Mouse (Mus musculus): ENCODE measurements around the gene Surf1. TPM values are rescaled to one million over a fixed set of nuclear protein-coding genes. Genes with fewer than 3 reads are reported as not detected.

The Surf1 gene
- total RNA-seq (2023) = 67.8 TPM

GRCm38 (mm10) chr2:26915927-26916728 is at the start of gene Surf1, which contains the start of gene Surf2:
Gene Surf1 (minus strand): TSS chr2:26916530.
Gene Surf2 (plus strand): TSS chr2:26916367.

GRCm38 (mm10) chr2:26963923-26964723 is 47.8 kb upstream of the Surf1 start, which contains the start of gene Rexo4:
Gene Rexo4 (minus strand): TSS chr2:26964386.

GRCm38 (mm10) chr2:26933304-26934055 is 17.1 kb upstream of the Surf1 start, which contains the start of the genes Surf4 and Stkld1:
Gene Surf4 (minus strand): TSS chr2:26933928.
Gene Stkld1 (plus strand): TSS chr2:26934047.

DNA sequence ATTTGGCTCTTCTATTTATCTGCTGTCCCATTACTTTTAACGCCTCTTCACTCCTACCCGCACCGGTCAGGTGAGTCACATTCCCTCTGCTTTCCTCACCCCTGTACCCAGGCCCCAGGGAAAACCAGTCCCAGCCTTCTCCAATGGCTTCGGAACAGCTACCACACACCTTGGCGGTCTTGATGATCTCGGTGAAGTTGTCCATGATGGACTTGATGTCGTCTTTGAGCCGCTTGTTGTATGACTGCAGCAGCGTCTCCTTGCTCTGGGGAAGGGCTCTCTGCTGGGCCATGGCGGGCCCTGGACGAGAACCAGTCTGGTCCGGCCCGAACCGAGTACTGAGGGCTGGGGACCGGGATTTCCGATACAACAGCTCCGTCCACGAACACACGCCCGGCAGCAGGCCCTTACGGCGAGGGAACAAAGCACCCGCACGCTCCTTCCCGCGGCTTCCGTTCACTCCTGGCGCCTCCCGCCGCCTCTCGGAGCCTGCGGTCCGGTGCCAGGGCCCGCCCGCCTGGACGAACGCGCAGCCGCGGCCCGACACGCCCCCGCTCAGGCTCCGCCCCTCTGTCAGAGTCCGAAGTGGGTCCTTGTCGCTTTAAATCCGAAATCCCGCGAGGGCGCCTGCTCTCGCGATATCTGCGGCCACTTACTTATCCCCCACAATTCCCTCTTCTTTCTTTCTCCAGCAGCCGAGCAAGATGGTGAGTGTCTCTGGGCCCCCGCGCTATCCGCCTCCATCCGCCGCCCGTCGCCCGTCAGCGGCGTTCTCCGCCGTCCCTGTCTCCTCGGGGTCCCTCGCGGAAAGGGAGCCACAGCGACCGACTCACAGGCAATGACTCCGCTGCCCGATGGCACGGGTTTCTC is 6.0 kb downstream of the Surf1 start, which contains the start of the genes Med22 and Rpl7a:
TSS of gene Med22 (minus strand) at position 554 of the 870 bp plus-strand sequence.
TSS of gene Rpl7a (plus strand) at position 641 of the 870 bp plus-strand sequence.

DNA sequence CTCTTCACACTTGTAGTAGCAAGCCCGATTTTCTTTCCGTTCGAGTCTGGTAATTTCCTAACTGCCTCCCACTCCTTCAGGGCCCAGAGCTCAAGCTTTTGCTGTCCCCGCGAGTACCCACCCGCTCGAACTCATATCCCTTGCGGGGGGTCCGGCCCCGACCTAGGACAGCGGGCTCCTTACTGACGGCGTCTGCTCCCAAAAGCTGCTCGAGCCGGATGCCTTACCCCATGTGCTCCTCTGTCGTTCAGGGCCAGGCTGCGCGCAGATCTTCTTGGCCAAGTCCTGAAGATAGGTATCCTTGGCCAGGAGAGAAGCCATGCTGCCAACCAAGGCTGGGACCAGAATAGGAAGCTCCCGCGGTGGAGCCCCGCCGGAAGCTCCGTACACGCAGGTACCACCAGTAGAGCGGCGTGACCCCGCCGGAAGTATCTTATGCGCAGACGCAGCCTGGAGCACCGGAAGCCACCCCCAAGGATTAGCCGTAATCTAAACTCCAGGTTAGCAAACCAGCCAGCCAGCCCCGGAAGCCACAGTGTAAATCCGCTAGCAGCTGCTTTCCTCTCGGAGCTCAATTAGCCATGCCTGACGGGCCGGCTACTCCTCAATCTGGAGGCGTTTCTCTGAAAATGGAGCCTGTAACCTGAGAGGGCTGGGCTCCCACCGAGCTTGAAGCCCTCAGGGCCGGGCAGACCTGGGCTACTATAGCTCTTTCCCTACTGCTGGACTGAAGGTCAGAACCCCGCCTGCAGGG is 13.7 kb downstream of the Surf1 start, which contains the start of gene Surf6:
TSS of gene Surf6 (minus strand) at position 413 of the 754 bp plus-strand sequence.

DNA sequence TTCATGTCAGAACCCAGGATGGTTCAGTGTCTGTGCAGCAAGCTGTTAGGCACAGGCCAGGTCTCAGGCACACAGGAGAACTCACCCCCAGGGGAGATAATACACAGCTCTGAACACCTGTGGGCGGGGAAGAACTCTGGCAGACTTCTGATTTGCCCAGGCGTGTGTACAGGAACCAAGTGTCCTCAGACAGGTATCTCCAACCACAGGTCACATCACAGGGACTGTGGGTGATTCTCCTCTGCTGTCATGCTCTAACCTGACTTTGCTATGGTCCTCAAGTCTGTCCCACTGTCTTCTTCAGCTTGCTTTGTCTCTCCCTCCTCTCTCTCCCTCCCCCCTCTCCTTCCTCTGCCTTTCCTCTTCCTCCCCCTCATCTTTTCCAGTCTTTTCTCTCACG is 51.5 kb downstream of the Surf1 start, which contains the start of gene Abo:
TSS of gene Abo (minus strand) at position 101 of the 400 bp plus-strand sequence.

Other genes with a start within 250 kb of the Surf1 start
- gene Lcn4, start 245.2 kb downstream of the Surf1 start, total RNA-seq (2023) = 4.2 TPM
- not detected for gene Abo, start 51.6 kb downstream of the Surf1 start, total RNA-seq (2023)
- 62.8 TPM for gene Surf6, start 13.7 kb downstream of the Surf1 start, total RNA-seq (2023)
- 16.6 TPM for gene Med22, start 5.9 kb downstream of the Surf1 start, total RNA-seq (2023)
- 1,114 TPM for gene Rpl7a, start 5.8 kb downstream of the Surf1 start, total RNA-seq (2023)
- 45.4 TPM for gene Surf2, start 163 bp downstream of the Surf1 start, total RNA-seq (2023)
- 85.7 TPM for gene Surf4, start 17.4 kb upstream of the Surf1 start, total RNA-seq (2023)
- gene Stkld1, start 17.5 kb upstream of the Surf1 start, total RNA-seq (2023) = not detected
- 56.8 TPM for gene Rexo4, start 47.9 kb upstream of the Surf1 start, total RNA-seq (2023)
- gene Adamts13, start 56.9 kb upstream of the Surf1 start, total RNA-seq (2023) = not detected
- 27.6 TPM for gene Cacfd1, start 93.4 kb upstream of the Surf1 start, total RNA-seq (2023)
- gene Slc2a6, start 111.5 kb upstream of the Surf1 start, total RNA-seq (2023) = 1.2 TPM
- gene Mymk, start 155.6 kb upstream of the Surf1 start, total RNA-seq (2023) = not detected
- gene Adamtsl2, start 162.8 kb upstream of the Surf1 start, total RNA-seq (2023) = not detected
- not detected for gene Fam163b, start 226.0 kb upstream of the Surf1 start, total RNA-seq (2023)
- gene Dbh, start 248.7 kb upstream of the Surf1 start, total RNA-seq (2023) = not detected

Measured in CD4-positive naive resting alpha-beta T cell, adult 76 days (primary cell).